Mouse (Mus musculus) hindbrain, postnatal 0 days (tissue): ENCODE measurements around the gene Cap1. TPM values are rescaled to one million over a fixed set of nuclear protein-coding genes. Genes with fewer than 3 reads are reported as not detected.

Experiments used
- ATAC-seq: fragments of 200-750 bp; cut with Nextera tagmentation; 2 replicates; pipeline ENCODE4 v1.8.0; 2017; ENCODE audit warnings: mild to moderate bottlenecking, moderate TSS enrichment, moderate library complexity
- DNase-seq: peaks from one replicate; pipeline ENCODE4 v3.0.0-alpha.2; 2015; ENCODE audit warnings: low spot score
- H3K27ac ChIP-seq: fragments of 300-500 bp; sonication (generic); 2 replicates; pipeline ENCODE4 v1.5.1; 2014; ENCODE audit warnings: mild to moderate bottlenecking
- H3K27me3 ChIP-seq: fragments of 300-500 bp; sonication (generic); 2 replicates; pipeline ENCODE4 v1.6.1; 2014; ENCODE audit warnings: low read length, mixed read lengths; ENCODE audit not compliant: insufficient read depth
- H3K36me3 ChIP-seq: fragments of 300-500 bp; sonication (generic); 2 replicates; pipeline ENCODE4 v1.6.1; 2014; ENCODE audit warnings: low read length, mixed read lengths; ENCODE audit not compliant: insufficient read depth
- H3K4me1 ChIP-seq: fragments of 300-500 bp; sonication (generic); 2 replicates; pipeline ENCODE4 v1.6.1; 2014; ENCODE audit warnings: antibody characterized with exemption, low read length, mixed read lengths; ENCODE audit not compliant: insufficient read depth
- H3K4me2 ChIP-seq: fragments of 300-500 bp; sonication (generic); 2 replicates; pipeline ENCODE4 v1.6.1; 2014; ENCODE audit warnings: low read depth, mild to moderate bottlenecking, low read length, moderate library complexity, mixed read lengths
- H3K4me3 ChIP-seq: fragments of 300-500 bp; sonication (generic); 2 replicates; pipeline ENCODE4 v1.5.1; 2014; ENCODE audit warnings: low read length
- H3K9ac ChIP-seq: fragments of 300-500 bp; sonication (generic); replicated peaks from 2 replicates; pipeline ENCODE4 v1.6.1; 2014; ENCODE audit warnings: mild to moderate bottlenecking, low read length, moderate library complexity, mixed read lengths
- H3K9me3 ChIP-seq: fragments of 300-500 bp; sonication (generic); 2 replicates; pipeline ENCODE4 v1.6.1; 2016; ENCODE audit warnings: low read length, mixed read lengths
- CTCF ChIP-seq: IDR thresholded peaks from 2 replicates; pipeline ENCODE4 v1.5.1; 2016; ENCODE audit warnings: antibody characterized with exemption, control low read depth, low read depth
- WGBS: fragments of 180-500 bp; shearing (Covaris S2); extraction: QIAGEN DNeasy Blood & Tissue Kit; methylation state at CpG from one replicate; pipeline ENCODE4 v1.1.7; 2014; 5-methylcytosine and 5-hydroxymethylcytosine counted together
- polyA plus RNA-seq: library from polyadenylated mRNA; unstranded; fragments of >200 nt; fragmentation: Nextera tagmentation; extraction: Ambion mirVana; gene quantifications from 2 replicates; pipeline ENCODE4 v1.2.1, GENCODE M21; 2015
- total RNA-seq: library from RNA; depleted of rRNA; stranded (reverse); fragments of >200 nt; gene quantifications from 2 replicates; pipeline ENCODE4 v1.2.3, GENCODE M21; 2014

The Cap1 gene
- total and polyA plus RNA-seq, 2 experiments from 2014 or later, result 60.1 to 133 TPM

DNA sequence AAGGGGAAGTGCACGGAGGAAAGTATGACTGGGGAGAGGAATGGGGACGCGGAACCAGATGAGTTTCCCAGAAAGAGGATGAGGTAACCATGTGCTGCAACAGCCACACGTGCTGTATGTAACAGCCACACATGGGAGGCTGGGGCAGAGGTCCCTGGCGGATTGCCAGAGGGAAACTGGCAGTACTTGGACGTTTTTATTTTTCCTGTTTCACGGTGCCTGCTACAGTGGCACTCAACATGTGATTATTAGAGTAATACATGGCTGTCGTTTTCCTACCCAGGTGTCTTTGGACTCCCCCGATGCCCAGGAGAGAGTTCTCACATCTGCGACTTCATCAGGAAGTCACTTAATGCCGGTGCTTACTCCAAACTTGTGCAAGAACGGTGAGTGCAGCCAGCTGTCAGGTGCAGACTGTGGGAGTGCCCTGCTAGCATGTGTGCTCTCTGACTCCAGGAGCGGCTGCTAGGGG is 37.7 kb downstream of the Cap1 start:
- no peak for TF ChIP-seq CTCF
- no peak overlapping the region for H3K9ac ChIP-seq
- H3K9me3 ChIP-seq, result no peaks in the 10 kb centered on the region
- H3K4me1 ChIP-seq, result no peaks in the 10 kb centered on the region
- ATAC-seq (no peak), DNase-seq (no peak)
- peaks cover 70% of the 10 kb centered on the region for H3K36me3 ChIP-seq
- H3K4me3 ChIP-seq, result no peak overlapping the region
- no peak overlapping the region for H3K27ac ChIP-seq
- no peak overlapping the region for H3K4me2 ChIP-seq
- 66% methylated on average over 13 of the region's 13 CpGs for WGBS
- H3K27me3 ChIP-seq, result no peaks in the 10 kb centered on the region

DNA sequence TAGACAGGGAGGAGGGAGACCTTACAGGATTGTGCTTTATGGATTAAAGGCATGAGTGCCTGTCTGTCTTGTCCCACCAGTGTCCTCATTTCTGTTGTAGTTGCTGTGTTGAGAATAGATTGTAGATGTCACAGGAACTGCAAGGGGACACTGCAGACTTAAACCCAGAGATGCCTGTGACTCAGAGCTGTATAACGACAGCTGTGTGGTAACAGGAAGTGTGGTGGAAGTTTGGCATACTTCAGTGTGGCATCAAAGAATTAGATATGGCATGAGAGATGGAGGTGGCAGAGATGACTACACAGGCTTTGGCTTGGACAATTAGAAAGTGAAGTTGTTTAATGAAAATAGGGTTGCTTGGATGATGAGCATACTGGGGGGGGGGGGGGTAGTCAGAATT is 47.4 kb downstream of the Cap1 start:
- Histone ChIP-seq H3K4me1 (peaks cover 10% of the 10 kb centered on the region; the same call in 1 of the 2 replicates), H3K9me3 (no peaks in the 10 kb centered on the region), H3K4me2 (no peak overlapping the region), H3K36me3 (no peaks in the 10 kb centered on the region), H3K27ac (no peak overlapping the region), H3K9ac (no peak overlapping the region), H3K4me3 (no peak overlapping the region), H3K27me3 (no peaks in the 10 kb centered on the region)
- ATAC-seq (no peak), DNase-seq (no peak)
- WGBS, result 63% methylated on average over 1 of the region's 1 CpGs
- TF ChIP-seq CTCF, result no peak

DNA sequence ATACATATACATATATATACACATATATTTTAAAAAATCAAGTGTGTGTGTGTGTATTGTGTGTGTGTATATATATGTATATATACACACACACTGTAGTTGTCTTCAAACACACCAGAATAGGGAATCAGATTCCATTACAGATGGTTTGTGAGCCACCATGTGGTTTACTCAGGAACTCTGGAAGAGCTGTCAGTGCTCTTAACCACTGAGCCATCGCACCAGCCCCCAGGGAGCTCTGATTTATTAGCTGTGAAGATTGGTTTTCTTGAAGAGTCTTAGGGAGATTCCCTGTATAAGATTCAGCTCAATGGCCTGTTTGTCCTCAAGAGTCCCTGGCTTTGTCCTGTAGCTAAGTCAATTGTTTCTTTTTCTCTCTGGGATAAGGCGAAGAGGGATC is 47.9 kb downstream of the Cap1 start:
- H3K4me1 ChIP-seq, result peaks cover 10% of the 10 kb centered on the region; the same call in 1 of the 2 replicates
- no peak for TF ChIP-seq CTCF
- no peak overlapping the region for H3K4me3 ChIP-seq
- ATAC-seq (no peak), DNase-seq (peak; percentile 21)
- 72% methylated on average over 2 of the region's 2 CpGs for WGBS
- no peak overlapping the region for H3K27ac ChIP-seq
- no peak overlapping the region for H3K9ac ChIP-seq
- no peaks in the 10 kb centered on the region for H3K9me3 ChIP-seq
- no peak overlapping the region for H3K4me2 ChIP-seq
- no peaks in the 10 kb centered on the region for H3K36me3 ChIP-seq
- H3K27me3 ChIP-seq, result no peaks in the 10 kb centered on the region

DNA sequence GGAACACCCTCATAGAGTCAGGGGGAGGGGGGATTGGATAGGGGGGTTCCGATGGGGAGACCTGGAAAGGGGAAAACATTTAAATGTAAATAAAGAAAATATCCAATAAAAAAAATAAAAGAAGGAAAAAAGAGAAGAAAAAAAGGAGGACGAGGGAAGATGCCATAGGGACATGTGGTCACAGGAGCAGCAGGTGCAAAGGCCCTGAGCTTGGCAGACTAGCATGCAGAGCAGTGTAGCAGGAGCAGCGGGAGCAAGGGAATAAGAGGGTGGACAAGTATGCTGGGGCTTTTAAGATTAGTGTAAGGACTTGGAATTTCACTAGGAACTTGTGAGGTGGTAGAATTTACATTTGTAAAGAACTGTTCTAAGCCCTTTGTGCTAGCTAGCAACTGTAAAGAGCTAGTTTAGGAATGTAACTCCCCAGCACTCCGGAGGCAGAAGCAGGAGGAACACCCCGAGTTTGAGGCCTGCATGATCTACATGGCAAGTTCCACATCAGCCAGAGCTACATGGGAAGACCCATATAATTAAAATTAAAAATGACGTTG is 48.6 kb downstream of the Cap1 start:
- Histone ChIP-seq H3K36me3 (no peaks in the 10 kb centered on the region), H3K9me3 (no peaks in the 10 kb centered on the region), H3K4me1 (peaks cover 10% of the 10 kb centered on the region; the same call in 1 of the 2 replicates), H3K27ac (no peak overlapping the region), H3K4me2 (peak overlapping the region; percentile 68), H3K9ac (no peak overlapping the region; the same call in 1 of the 2 replicates), H3K27me3 (no peaks in the 10 kb centered on the region), H3K4me3 (peak overlapping the region; percentile 81; the same call in 1 of the 2 replicates)
- ATAC-seq, result no peak
- TF ChIP-seq CTCF, result no peak
- no peak for DNase-seq
- WGBS, result 66% methylated on average over 6 of the region's 6 CpGs

GRCm38 (mm10) chr4:122836403-122836775 is 49.5 kb downstream of the Cap1 start:
- H3K9ac ChIP-seq, result peak overlapping the region; percentile 91
- peak overlapping the region; percentile 87 for H3K27ac ChIP-seq
- no peaks in the 10 kb centered on the region for H3K9me3 ChIP-seq
- H3K4me3 ChIP-seq, result peak overlapping the region; percentile 81
- H3K4me2 ChIP-seq, result peak overlapping the region; percentile 68
- 0% methylated on average over 7 of the region's 7 CpGs for WGBS
- no peaks in the 10 kb centered on the region for H3K27me3 ChIP-seq
- no peak for TF ChIP-seq CTCF
- DNase-seq (no peak), ATAC-seq (peak; percentile 55)
- H3K4me1 ChIP-seq, result peaks cover 10% of the 10 kb centered on the region; the same call in 1 of the 2 replicates
- no peaks in the 10 kb centered on the region for H3K36me3 ChIP-seq

DNA sequence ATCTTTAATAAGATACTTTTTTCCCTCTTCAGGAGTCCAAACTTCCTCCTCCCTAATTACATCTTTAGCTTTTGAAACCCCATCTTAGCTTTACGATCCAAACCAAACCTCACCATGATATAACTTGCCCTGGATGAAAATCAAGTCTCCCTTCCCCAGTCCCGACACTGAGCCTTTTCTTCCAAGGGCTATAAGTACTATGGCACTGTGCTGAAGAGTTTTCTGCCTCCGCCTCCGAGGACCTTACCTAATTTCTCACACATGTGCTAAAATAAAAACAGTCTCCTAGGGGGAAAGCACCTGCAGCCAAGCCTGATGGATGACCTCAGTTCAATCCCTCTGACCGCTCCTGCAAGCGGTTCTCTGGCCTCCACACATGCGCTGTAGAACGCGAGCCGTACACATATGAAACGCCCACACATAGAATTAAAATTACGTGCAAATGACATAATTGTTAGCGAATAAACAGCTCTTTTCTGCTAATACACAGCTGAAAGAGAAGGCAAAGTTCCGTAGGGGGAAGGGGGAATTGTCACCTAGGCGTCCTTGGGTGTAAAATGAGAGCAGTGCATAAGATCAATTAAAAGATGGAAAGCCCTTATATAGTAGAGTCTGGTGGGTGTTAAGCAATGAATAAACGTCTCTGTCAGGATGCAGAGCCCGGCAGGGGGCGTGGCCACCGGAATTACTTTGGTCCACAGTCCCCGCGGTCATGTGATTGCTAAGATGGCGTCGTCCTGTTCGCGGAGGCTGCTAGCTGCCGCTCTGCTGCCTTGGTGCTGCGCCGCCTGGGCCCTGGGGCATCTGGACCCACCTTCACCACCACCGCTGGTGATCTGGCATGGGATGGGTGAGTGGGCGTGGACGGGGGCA is 50.1 kb downstream of the Cap1 start, which contains the start of gene Ppt1:
TSS of gene Ppt1 (plus strand) at position 713 of the 873 bp plus-strand sequence.
- Histone ChIP-seq H3K36me3 (no peaks in the 10 kb centered on the region), H3K4me2 (peak within 1 kb of the TSS; percentile 68), H3K27ac (peak within 1 kb of the TSS; percentile 87), H3K9ac (peak within 1 kb of the TSS; percentile 91), H3K4me1 (peaks cover 10% of the 10 kb centered on the region; the same call in 1 of the 2 replicates), H3K4me3 (peak within 1 kb of the TSS; percentile 81), H3K9me3 (no peaks in the 10 kb centered on the region), H3K27me3 (no peaks in the 10 kb centered on the region)
- 2% methylated on average over 31 of the region's 31 CpGs for WGBS
- DNase-seq (peak; percentile 97), ATAC-seq (peak; percentile 93)
- peak; percentile 51 for TF ChIP-seq CTCF
